Mouse (Mus musculus) stomach, postnatal 0 days (tissue): ENCODE measurements at regions not wholly inside any gene's neighbourhood (a gene's known extent, or its start where the extent isn't known, plus 50 kb on each side); places are given as distances from the start of the nearest gene placed in this dataset.

Experiments used
- CTCF ChIP-seq: IDR thresholded peaks from 2 replicates; pipeline ENCODE4 v1.5.1; 2016; ENCODE audit warnings: antibody characterized with exemption, low read depth, mild to moderate bottlenecking, moderate library complexity
- EP300 ChIP-seq: optimal IDR thresholded peaks from 2 replicates; pipeline ENCODE3; 2016; ENCODE audit warnings: antibody characterized with exemption

- TF ChIP-seq CTCF, result no peak
- TF ChIP-seq EP300, result no peak
Measured at GRCm38 (mm10) chr13:20009164-20009563, 81.2 kb upstream of the Elmo1 start.
